Mouse (Mus musculus) lung, embryonic 14.5 days (tissue): Measurements from ENCODE around the gene Gtsf1. TPM values are rescaled to one million over a fixed set of nuclear protein-coding genes. Genes with fewer than 3 reads are reported as not detected.
A peak's percentile ranks its signal among the peaks of the same experiment; 100 is the strongest.

Source experiments
- ATAC-seq: fragments of 200-750 bp; cut with Nextera tagmentation; 2 replicates; pipeline ENCODE4 v1.8.0; 2017; ENCODE audit warnings: mild to moderate bottlenecking, moderate TSS enrichment, moderate library complexity; ENCODE audit not compliant: insufficient read depth
- DNase-seq: peaks from one replicate; pipeline ENCODE4 v3.0.0-alpha.2; 2015
- H3K27ac ChIP-seq: fragments of 300-500 bp; sonication (generic); 2 replicates; pipeline ENCODE4 v1.5.1; 2014; ENCODE audit warnings: low read depth, mild to moderate bottlenecking, moderate library complexity
- H3K27me3 ChIP-seq: fragments of 300-500 bp; sonication (generic); 2 replicates; pipeline ENCODE4 v1.6.1; 2014; ENCODE audit warnings: low read length, control low read depth; ENCODE audit not compliant: insufficient read depth
- H3K36me3 ChIP-seq: fragments of 300-500 bp; sonication (generic); 2 replicates; pipeline ENCODE4 v1.6.1; 2014; ENCODE audit warnings: control low read depth; ENCODE audit not compliant: insufficient read depth
- H3K4me1 ChIP-seq: fragments of 300-500 bp; sonication (generic); 2 replicates; pipeline ENCODE4 v1.6.1; 2014; ENCODE audit warnings: antibody characterized with exemption, control low read depth; ENCODE audit not compliant: insufficient read depth
- H3K4me2 ChIP-seq: fragments of 300-500 bp; sonication (generic); 2 replicates; pipeline ENCODE4 v1.6.1; 2014; ENCODE audit warnings: mild to moderate bottlenecking
- H3K4me3 ChIP-seq: fragments of 300-500 bp; sonication (generic); 2 replicates; pipeline ENCODE4 v1.5.1; 2014; ENCODE audit warnings: low read depth, low read length
- H3K9ac ChIP-seq: fragments of 300-500 bp; sonication (generic); 2 replicates; pipeline ENCODE4 v1.6.1; 2014
- H3K9me3 ChIP-seq: fragments of 300-500 bp; sonication (generic); 2 replicates; pipeline ENCODE4 v1.6.1; 2016; ENCODE audit warnings: low read depth, low read length, control low read depth
- CTCF ChIP-seq: IDR thresholded peaks from 2 replicates; pipeline ENCODE4 v1.5.1; 2016; ENCODE audit warnings: antibody characterized with exemption, low read depth
- WGBS: fragments of 180-500 bp; shearing (Covaris S2); extraction: QIAGEN DNeasy Blood & Tissue Kit; methylation state at CpG from one replicate; pipeline ENCODE4 v1.1.7; 2014; 5-methylcytosine and 5-hydroxymethylcytosine counted together
- polyA plus RNA-seq: library from polyadenylated mRNA; unstranded; fragments of >200 nt; fragmentation: Nextera tagmentation; extraction: Ambion mirVana; gene quantifications from 2 replicates; pipeline ENCODE4 v1.2.1, GENCODE M21; 2014

The Gtsf1 gene
- polyA plus RNA-seq, 1 experiment from 2014 or later, result not detected

- Histone ChIP-seq H3K27me3 (no peaks in the 10 kb centered on the region), H3K4me2 (no peak overlapping the region), H3K4me1 (peaks cover 5% of the 10 kb centered on the region; the same call in 1 of the 2 replicates), H3K9ac (no peak overlapping the region), H3K4me3 (no peak overlapping the region), H3K36me3 (no peaks in the 10 kb centered on the region), H3K9me3 (no peaks in the 10 kb centered on the region), H3K27ac (no peak overlapping the region)
- ATAC-seq (no peak), DNase-seq (no peak)
- no peak for TF ChIP-seq CTCF
- WGBS, result 48% methylated on average over 1 of the region's 1 CpGs
Observed at GRCm38 (mm10) chr15:103369123-103369522, 61.1 kb downstream of the Gtsf1 start.

DNA sequence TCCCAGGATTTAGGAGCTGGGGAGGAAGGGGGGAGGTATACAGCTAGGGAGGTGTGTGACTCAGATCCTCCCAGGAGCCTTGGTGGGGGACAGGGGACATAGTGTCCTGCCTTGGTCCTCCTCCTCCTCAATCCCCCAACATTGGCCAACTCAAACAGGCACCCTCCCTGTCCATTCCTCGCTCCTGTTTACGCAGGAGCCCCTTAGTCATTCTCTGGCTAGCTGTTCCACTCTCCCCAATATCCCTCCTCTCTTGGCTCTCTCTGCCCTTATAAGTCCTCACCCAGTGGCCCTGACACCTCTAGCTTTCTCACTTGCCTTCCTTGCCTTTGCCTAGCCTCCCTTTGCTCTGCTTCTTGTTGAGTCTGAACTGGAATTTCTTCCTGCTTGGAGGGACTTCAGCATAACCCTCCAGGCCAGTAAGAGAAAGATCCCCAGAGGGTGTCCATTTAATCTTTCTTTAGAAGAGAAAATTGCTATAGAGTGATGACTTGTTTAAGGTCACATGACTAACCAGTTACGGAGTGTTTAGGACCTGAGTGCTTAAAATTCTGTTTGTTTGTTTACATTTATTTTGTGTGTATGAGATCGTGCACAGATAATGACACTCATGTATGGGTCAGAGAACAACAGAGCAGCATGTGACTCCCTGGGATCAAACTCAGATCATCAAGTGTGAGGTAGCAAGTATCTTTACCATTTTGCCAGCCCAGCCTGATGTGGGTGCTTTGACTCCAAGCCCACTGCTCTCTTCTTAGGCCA is 61.9 kb downstream of the Gtsf1 start:
- H3K4me2 ChIP-seq, result no peak overlapping the region
- H3K27ac ChIP-seq, result no peak overlapping the region
- no peaks in the 10 kb centered on the region for H3K36me3 ChIP-seq
- H3K27me3 ChIP-seq, result no peaks in the 10 kb centered on the region
- H3K9ac ChIP-seq, result no peak overlapping the region
- no peak for DNase-seq
- no peaks in the 10 kb centered on the region for H3K9me3 ChIP-seq
- peaks cover 6% of the 10 kb centered on the region; the same call in 1 of the 2 replicates for H3K4me1 ChIP-seq
- whole genome bisulfite sequencing, result 73% methylated on average over 4 of the region's 4 CpGs
- TF ChIP-seq CTCF, result no peak
- no peak for ATAC-seq
- no peak overlapping the region for H3K4me3 ChIP-seq

DNA sequence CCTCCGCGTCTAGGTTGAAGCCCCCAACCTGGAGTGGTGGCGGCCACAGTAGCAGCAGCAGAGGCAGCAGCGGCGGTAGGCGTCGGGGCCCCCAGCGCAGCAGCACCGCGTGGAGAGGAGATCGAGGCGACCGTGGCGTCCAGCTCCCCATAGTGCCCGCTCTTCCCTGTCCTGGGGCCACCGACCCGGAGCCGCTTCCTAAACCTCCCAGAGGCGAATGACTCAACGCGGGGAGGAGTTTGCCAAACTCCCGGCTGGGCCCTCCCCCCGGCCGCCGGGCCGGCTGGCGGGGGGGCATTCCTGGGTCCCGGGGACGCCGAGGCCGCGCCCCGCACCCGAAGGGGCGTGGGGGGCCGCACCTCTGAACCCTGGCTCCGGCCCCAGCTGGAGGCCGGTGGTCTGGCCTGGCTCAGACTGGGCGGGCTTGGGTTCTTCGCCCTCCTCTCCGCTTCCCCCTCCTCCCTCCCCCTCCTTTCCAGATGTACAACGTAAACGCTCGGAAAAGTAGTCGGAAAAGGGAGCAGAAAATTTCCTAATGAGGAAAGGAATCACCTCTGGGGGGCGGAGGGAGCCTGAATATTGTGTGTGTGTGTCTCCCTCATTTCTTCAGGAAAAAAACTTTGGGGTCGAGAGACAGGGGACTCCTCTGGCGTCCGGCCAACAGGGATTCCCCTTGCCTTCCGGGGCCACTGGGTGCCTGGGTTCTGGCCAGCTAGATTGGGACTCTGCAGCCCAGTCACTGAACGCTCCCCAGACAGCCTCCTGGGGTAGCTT is 63.7 kb downstream of the Gtsf1 start, which contains the start of gene Itga5:
Gene Itga5, minus strand, starts transcription at position 388 of the 774 bp plus-strand sequence.
- DNase-seq (peak; percentile 83), ATAC-seq (peak; percentile 80)
- peak within 1 kb of the TSS; percentile 96 for H3K9ac ChIP-seq
- no peaks in the 10 kb centered on the region for H3K36me3 ChIP-seq
- peak within 1 kb of the TSS; percentile 83 for H3K4me3 ChIP-seq
- TF ChIP-seq CTCF, result peak; percentile 14; the same call in 1 of the 2 replicates
- H3K4me1 ChIP-seq, result peaks cover 6% of the 10 kb centered on the region; the same call in 1 of the 2 replicates
- H3K27ac ChIP-seq, result peak within 1 kb of the TSS; percentile 91
- H3K4me2 ChIP-seq, result peak within 1 kb of the TSS; percentile 76
- no peaks in the 10 kb centered on the region for H3K27me3 ChIP-seq
- H3K9me3 ChIP-seq, result no peaks in the 10 kb centered on the region
- under 1% methylated on average over 48 of the region's 51 CpGs for WGBS

DNA sequence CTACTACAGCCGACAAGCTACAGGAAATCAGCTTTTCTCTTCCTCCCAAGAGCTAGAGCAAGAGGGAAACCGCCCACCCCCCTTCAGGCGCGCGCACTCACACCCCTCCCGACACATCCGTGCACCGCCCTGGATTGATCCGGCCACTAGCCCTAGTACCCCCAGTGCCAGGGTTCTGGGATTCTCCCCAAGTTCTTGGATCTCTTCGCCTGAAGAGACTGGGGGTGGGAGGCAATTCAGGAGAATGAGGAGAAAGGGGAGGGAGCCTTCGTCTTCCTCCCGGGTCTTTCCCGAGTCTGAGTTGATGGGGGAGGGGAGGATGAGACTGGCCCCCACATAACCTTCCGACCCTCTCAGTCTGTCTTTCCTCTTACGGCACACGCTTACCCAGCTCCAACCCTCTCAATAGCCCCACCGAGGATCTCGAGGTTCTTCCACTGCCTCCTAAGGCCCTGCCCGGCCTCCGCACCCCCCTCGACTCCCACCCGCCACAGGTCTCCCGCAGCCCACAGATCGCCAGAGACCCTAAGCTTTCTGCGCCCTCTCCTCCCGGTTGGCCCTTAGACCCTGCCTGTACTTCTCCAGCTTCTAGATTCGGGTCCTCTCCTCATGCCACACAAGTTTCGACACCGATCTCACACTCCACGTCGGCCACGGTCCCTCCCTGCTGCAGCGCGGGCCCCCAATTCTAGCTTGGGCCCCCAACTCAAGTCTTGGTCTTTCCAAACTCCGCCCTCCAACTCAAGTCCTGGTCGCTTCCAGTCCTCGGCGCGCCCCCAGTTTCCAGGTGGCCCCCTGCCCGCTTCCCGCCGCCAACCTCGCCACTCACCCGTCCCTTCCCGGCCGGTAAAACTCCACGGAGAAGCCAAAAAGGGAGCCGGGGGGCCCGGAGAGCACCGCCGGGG is 64.5 kb downstream of the Gtsf1 start:
- ATAC-seq (peak; percentile 64), DNase-seq (peak; percentile 67)
- H3K27me3 ChIP-seq, result no peaks in the 10 kb centered on the region
- peak overlapping the region; percentile 83 for H3K4me3 ChIP-seq
- H3K9me3 ChIP-seq, result no peaks in the 10 kb centered on the region
- peaks cover 6% of the 10 kb centered on the region; the same call in 1 of the 2 replicates for H3K4me1 ChIP-seq
- peak overlapping the region; percentile 96 for H3K9ac ChIP-seq
- TF ChIP-seq CTCF, result no peak
- peak overlapping the region; percentile 91 for H3K27ac ChIP-seq
- no peaks in the 10 kb centered on the region for H3K36me3 ChIP-seq
- 2% methylated on average over 51 of the region's 51 CpGs for WGBS
- peak overlapping the region; percentile 76 for H3K4me2 ChIP-seq

DNA sequence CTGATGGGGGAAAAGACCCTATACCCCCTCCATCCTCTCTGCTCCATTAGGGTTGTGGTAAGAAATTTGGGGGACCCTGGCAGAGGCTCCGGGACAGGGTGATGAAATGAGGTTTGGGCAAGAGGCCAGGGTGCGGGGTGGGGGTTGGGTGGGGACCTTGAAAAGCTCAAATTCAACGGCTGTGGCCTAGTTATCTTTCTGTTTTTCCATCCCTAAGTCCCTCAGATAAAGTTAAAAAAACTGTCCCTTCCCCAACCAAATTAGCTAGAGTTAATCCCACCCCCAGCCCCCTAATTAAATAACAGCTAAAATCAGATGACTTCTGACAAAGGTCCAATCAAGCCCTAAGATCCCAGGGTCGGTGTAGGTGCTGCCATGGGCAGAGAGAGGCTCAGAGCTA is 65.5 kb downstream of the Gtsf1 start:
- 34% methylated on average over 4 of the region's 4 CpGs for WGBS
- no peak for ATAC-seq
- no peak for DNase-seq
- no peak for TF ChIP-seq CTCF
- Histone ChIP-seq H3K4me3 (peak overlapping the region; percentile 83), H3K27ac (no peak overlapping the region), H3K4me1 (peaks cover 6% of the 10 kb centered on the region; the same call in 1 of the 2 replicates), H3K27me3 (no peaks in the 10 kb centered on the region), H3K9ac (peak overlapping the region; percentile 96), H3K4me2 (peak overlapping the region; percentile 76), H3K9me3 (no peaks in the 10 kb centered on the region), H3K36me3 (no peaks in the 10 kb centered on the region)

- 52% methylated on average over 1 of the region's 1 CpGs for WGBS
- no peak overlapping the region for H3K9ac ChIP-seq
- H3K4me1 ChIP-seq, result peaks cover 6% of the 10 kb centered on the region; the same call in 1 of the 2 replicates
Observed at GRCm38 (mm10) chr15:103363809-103364208, 66.5 kb downstream of the Gtsf1 start.

More at GRCm38 (mm10) chr15:103363809-103364208, 66.5 kb downstream of the Gtsf1 start:
- no peaks in the 10 kb centered on the region for H3K36me3 ChIP-seq
- H3K9me3 ChIP-seq, result no peaks in the 10 kb centered on the region
- peak overlapping the region; percentile 10; the same call in 1 of the 2 replicates for H3K4me2 ChIP-seq
- H3K27ac ChIP-seq, result no peak overlapping the region
- DNase-seq (no peak), ATAC-seq (no peak)
- no peaks in the 10 kb centered on the region for H3K27me3 ChIP-seq
- TF ChIP-seq CTCF, result no peak
- no peak overlapping the region; the same call in 1 of the 2 replicates for H3K4me3 ChIP-seq
